Mouse (Mus musculus): ENCODE data around the gene Ankib1.
A peak's percentile ranks its signal among the peaks of the same experiment; 100 is the strongest.
"Not testable (repeated sequence)": the region's sequence is repeated elsewhere in the genome, so short reads cannot be mapped to it uniquely, and the experiment has no call there.

The Ankib1 gene

DNA sequence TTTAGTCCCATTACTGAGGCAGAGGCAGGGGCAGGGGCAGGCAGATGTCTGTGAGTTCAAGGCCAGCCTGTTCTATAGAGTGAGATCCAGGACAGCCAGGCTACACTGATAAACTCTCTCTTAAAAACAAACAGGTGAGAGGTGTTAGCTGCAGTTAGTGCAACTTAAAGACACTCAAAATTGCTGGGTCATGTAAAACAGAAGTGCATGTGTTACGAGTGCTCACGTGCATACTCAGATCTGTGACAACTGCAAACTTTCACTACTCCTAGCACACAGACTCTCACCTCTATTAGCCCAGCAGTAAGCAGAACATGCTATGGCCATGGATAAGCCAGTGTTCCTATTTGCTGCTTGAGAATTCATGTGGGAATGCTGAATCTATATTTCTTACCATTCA is 79.3 kb downstream of the Ankib1 start:
- DNase-seq = no peak

DNA sequence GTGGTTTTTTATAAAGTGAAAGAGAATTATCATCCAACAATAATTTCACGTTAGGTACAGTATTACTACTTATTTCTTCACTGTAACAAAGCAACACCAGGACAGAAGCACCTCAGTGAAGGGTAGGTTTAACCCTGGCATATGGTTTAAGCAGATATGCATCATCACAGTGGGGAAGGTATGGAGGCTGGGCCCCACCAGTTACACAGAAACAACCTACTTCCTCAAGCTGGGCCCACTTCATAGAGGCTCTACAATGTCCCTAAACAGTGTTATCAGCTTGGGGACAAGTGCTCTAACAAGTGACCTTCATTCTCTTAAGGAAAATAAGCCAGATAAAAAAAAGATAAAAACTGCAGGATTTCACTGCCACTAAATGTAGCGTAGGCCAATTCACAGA is 79.9 kb downstream of the Ankib1 start:
- DNase-seq = no peak

DNA sequence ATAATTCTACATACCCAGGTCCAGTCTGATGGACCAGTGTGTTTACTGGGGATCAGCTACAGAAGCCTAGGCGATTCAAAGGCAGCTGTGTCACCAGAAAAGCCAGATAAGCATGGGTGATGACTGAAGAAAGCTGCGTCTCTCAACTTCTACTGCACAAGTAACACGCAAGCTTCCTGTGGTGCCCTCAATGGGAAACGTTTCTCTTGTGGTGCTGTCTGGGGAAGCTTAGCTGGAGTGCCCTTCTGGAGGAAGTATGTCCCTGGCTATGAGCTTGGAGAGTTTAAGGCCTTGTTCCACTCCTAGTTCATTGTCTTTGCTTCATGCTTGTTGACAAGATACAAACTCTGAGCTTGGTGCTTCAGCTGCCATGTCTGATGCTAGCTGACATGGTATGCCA is 83.4 kb downstream of the Ankib1 start:
- DNase-seq = no peak

DNA sequence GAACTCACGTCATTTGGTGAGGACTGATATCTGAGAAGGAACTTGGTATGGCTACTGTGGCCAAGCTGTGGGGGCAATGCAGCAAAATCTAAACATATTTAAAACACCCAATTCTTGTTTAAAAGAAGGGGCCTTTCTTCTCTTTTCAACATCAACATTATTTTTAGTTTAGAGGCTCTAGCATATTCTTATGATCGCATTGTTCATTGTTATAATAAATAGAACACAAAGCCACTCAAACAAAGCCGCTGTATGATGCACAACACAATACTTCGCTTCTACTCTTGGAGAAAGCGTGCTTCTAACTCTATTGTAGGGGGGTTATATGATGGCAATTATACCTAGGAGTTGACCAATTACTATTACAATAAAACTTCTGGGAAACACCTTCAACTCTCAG is 86.9 kb downstream of the Ankib1 start:
- DNase-seq = no peak

DNA sequence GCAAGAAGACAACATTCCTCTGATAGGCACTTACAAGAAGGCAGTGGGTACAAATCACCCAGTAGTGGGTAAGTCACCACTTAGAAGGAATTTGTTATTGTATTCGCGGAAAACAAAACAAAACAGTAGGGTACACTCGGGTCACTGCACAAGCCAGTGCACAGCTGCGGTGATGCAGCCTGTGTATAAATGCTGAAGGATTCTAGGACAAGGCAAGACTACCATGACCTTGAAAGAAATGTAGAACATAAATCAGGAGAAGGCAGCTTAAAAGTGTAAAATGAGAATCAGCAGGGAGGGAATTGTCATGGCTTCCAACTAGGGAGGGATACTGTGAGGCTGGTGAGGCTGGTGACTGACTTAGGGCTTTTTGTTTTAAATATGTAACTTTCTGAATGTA is 100.5 kb downstream of the Ankib1 start:
- no peak for DNase-seq

DNA sequence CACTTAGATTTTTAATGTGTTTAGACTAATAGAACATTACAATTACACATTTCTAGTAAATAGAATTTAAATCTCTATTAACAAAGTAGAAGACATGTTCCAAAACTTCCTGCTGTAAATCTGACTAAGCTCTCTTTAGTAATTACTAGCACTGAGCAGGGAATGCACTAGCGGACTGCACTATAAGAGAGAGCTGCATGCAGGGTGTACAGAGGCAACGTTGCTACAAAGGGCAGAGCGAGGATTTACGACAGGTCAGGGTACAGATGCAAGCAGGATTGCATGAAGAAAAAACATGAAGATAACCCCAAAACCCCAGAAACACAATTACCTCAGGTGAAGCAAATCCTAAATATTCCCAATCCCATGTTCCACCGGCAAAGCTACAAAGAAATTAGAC is 102.7 kb downstream of the Ankib1 start:
- no peak for DNase-seq

DNA sequence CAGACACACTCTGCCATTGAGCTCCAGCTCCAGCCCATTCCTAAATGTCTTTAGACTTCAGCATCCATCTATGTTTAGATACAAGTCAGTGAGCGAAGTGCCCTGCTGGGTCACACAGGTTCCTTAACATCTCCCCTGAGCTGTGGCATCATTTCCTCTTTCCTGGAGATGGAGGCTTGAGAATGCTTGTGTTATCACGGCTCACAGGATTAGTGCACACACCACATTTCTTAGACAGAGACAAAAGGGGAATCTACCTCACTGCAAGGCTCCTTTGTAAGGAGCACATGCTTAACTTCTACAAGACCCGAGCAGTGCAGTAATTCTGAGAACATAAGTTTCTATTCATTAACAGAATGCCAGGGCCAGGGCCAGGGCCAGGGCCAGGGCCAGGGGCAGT is 106.7 kb downstream of the Ankib1 start:
- no peak for DNase-seq

DNA sequence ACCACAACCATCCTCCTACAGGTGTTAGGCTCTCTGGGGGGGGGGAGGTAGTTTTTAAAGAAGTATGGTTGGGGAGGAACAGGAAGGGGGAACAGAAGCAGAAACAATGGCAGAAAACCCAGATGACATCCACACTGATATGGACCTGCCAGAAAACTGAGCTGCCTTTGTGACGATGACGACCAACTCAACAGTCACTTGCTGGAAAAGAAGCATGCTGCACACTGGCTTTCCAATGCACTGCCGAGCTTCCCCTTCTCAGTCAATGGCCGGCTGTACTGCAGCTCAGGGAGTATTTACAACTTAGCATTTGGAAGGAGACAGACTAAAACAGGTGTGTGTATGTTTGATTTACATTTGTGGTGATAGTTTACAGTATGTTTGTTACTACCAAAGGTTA is 107.5 kb downstream of the Ankib1 start:
- DNase-seq = no peak

DNA sequence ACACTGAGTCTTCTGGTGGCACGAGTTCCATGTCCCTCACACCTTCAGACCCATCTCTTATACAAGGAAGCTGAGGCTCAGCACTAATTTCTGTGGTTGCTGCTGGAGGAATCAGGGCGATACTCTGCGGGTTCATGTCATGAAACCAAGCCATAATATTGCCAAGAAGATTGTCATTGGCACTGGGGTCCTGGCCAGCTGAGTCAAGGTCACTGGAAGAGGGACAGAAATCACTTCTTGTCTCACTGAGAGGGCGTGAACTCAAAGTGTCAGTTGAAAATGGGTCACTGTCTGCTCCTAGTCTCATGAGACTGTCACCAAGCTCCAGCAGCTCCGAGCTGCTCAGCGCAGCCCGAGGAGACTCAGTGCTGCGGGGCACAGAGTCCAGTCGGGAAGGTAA is 109.8 kb downstream of the Ankib1 start:
- no peak for DNase-seq

DNA sequence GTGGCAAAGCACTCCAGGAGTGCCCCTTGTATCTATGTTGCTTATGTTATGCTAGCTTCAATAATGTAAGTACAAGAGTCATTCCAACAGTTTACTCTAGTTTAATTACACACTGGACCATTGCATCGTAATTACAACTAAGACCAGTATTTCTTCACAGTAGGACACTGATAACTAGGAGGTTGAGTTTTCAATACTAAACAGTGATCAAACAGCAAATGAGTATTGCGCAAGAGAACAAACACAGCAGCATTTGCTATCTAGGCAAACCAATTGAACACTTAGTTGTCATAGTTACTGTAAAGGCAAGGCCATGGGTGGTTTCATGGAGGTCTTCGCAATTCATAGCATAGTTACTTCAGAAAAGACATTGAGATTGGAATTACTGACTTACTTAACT is 111.4 kb downstream of the Ankib1 start:
- DNase-seq = no peak

DNA sequence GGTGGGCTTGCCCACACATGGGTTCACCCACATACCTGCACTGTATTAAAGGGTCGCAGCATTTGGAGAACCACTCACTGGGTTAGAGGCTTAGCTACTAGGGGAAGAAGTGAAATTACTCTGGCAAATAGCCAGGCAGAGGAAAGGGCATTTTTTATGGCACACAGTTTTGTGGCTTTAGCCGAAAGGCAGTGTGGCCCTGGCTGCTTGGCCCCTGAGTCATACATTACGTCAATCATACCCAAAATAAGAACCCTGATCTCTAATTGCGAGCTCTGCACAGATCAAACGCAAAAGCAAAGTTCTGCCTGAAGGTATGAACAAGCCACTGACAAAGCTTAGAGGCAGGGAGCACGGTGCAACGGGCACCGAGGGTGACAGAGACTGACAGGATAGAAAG is 114.4 kb downstream of the Ankib1 start:
- DNase-seq = no peak

DNA sequence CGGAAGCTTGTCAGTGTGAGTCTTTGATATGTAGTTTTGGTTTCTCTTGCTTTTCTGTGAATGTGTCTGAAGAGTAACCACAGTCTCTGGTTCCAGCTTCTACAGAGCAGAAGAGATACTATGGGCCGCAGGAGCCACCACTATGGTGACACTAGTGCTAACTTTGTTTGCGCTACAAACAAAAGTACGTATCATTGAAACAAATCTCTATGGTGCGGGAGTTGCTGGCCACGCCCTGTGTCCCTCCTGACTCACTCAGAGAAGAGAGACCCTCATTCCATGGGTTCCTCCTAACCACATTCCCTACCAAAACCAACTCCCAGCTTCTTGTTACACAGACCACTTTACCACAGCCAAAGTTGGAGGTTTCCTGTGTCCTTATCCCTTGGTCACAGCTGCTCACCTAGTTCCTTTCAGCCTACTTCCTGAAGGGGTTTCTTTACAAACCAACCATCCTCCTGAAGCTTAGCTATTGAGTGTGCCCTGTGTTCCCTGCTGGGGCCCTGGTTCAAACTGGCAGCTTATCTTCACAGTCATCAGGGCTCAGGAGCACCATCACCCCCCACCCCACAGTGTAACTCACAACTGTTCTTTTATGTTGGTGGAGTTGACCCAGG is 132.7 kb downstream of the Ankib1 start:
- DNase-seq = no peak

DNA sequence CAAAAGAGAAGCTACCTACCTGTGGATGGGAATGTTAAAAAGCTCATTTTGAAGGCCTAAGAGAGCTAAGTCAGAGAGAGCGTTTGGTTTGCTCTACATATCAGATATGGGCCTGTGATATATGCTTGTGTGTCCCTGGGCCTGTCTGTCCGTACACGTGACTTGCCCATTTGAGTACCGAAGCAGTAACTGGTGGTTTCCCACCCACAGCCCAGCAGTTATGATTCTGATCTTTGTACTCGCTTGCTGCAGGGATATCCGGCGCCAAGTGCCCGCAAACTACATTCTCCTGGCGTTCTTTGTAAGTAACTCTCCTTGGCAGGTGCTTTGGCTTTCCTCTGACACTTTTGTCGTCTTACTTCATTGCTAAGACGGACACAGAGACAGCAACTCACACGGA is 136.1 kb downstream of the Ankib1 start:
- DNase-seq = no peak

DNA sequence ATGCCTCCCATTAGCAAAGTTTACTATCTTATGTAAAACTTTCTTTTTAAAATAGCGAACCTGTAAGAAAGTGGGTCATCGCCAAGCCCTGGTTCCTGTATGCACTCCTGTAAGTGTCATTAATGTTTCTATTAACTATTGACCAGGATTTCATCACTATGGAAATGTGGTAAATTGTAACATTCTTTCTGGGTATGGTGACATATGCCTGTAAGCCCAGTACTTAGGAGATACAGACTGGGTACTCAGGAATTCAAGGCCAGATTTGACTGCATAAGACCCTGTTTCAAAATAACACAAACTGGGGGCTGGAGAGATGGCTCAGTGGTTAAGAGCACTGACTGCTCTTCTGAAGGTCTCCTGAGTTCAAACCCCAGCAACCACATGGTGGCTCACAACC is 137.5 kb downstream of the Ankib1 start:
- DNase-seq = no peak

DNA sequence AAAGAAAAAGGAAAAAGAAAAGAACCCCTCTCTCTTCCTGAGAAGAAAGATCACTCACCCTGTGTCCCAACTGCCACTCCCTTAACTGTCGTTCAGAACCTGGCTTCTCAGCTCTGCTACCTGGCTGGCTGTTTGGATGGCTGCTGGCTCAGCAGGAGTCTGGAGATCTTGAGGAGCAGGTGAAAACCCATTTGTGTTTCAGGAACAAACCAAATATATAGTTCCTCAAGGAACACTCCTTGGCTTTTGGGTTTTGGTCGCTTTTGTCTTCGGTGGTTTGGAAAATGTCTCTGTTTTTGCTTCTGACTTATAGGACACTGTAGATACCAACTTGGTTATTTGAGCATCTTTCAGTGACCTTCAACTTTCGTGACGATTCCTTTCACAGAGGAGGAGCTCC is 145.6 kb downstream of the Ankib1 start, which contains the start of gene Gatad1:
Gene Gatad1, minus strand, starts transcription at position 101 of the 400 bp plus-strand sequence.
- no peak for DNase-seq

DNA sequence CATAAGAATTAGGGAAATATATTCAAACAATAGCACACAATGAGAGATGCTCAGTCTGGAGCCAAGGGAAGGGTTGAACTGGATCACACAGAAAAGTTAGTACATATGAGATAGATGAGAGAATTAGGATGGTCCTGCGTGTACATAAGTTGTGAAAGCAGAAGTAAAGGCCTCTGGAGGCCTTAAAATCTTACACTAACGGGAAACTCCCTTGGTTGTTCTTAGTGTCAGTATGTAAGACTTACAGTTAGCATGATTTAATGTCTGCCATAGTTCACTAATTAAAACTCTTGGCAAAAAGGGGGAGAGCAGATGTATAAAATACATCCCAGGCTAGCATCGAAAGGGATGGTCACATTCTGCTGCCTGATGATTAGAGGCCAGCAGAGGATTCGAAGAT is 148.9 kb downstream of the Ankib1 start:
- no peak for DNase-seq

DNA sequence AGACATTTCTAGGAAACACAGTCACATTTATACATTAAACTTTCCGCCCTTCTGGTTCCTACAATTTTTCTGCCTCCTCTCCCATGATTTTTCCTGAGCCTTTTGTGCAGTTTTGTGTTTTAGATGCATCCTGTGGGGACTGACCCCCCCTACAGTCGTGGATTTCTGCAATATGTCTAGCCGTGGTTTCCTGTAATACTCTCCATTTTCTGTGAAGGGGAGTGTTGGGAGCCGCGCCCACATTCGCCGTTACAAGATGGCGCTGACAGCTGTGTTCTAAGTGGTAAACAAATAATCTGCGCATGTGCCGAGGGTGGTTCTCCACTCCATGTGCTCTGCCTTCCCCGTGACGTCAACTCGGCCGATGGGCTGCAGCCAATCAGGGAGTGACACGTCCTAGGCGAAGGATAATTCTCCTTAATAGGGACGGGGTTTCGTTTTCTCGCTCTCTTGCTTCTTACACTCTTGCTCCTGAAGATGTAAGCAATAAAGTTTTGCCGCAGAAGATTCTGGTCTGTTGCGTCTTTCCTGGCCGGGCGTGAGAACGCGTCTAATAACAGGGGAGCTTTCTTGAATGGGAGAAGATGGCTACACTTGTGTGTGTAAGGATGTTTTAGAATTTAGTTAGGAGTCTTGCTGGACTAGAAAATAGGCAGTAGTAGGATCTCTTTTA is 149.7 kb downstream of the Ankib1 start:
- not testable (repeated sequence) for DNase-seq

DNA sequence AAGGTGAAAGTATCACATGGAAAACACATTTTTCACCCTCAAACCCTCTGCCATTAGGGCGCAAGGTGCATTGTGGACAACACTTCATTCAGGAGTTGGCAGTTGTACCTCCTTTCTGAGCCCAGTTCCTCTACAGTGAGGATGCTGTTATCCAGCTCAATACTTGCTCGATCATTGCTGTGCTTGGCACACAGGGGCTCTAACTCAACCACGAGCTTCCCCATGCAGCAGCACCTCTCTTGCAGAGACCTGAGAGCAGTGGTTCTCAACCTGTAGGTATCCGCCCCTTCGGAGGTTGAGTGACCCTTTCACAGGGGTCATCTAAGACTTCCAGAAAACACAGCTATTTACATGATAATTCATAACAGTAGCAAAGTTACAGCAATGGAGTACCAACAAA is 151.1 kb downstream of the Ankib1 start:
- no peak for DNase-seq

DNA sequence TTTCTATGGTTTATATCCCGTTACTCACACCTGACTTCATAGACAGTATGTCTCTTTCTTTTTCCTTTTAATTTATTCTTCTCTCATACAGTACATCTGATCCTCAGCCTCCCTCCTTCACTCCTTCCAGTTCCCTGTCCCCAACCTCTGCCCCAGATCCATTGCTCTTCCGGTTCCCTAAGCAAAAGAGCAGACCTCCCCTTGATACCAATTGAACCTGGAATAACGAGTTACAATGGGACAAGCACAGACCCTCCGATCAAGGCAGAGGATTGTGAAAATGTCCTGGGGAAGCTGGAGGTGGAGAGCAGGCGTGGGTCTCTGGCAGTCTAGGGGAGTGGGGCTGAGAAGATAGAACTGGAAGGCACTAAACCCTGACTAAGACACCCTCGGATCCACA is 151.8 kb downstream of the Ankib1 start, which contains the start of gene Tmbim7:
Gene Tmbim7, plus strand, starts transcription at position 301 of the 400 bp plus-strand sequence.
- DNase-seq = no peak

DNA sequence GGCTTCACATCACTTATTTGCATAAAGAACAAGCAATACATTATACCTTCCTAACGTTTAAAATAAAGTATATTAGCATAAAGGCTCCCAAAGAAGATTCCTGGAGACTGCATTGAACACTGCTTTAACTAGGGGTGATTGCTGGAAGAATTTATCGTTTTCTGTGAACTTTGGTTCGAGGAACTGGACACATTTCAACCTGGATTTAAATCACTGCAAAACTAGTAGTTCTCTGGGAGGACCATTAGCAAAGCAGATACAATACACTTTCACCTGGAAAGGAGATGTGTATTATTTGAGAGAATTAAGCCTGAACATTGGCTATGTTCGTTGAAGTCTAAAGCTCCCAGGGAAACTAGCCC is 153.9 kb downstream of the Ankib1 start:
- no peak for DNase-seq

DNA sequence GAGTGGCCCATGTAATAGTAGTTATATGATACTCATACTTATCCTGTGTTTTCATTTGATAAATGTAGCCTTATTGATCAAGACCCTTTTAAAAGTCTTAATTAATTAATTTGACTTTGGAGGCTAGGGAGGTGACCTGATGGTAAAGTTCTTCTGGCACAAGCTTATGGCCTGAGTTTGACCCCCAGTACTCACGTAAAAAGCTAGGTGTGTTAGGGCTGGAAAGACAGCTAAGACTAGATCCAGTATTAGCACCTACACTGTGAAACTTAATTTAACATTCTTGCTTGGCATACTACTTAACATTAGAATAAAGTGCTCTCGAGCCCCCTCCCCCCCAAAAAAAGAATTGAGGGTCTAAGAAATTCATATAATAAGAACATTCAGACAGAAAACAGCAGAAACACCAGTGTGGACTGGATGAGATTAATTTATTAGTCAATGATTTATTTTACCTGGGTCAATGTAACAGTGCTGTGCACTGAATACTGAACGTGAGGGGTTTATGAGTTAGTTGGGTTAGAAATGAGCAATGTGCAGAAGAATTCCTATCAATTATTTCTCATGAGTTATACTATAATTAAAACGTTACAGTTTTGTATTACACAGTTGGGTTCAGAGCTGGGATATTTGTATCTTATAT is 154.4 kb downstream of the Ankib1 start:
- DNase-seq = no peak

DNA sequence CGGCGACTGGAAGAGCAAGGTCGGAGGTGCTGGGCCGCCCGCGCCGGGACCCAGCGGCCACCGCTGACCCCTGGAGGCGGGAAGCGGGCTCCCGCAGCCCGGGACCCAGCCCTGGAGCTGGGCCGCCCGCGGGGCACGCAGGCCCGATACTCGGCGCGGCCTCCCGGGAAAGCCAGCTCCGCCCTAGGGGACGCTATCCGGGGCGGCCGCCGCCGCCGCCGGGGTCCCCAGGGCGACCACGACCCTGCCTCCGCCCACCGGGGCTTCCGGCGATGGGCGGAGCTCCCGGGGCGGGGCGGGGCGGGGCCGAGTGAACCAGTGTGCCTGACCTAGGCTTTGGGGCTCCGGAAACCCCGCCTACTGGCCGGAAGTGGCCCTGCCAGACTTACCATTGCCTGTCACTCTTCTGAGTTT is 155.0 kb downstream of the Ankib1 start:
- peak; percentile 95 for DNase-seq

DNA sequence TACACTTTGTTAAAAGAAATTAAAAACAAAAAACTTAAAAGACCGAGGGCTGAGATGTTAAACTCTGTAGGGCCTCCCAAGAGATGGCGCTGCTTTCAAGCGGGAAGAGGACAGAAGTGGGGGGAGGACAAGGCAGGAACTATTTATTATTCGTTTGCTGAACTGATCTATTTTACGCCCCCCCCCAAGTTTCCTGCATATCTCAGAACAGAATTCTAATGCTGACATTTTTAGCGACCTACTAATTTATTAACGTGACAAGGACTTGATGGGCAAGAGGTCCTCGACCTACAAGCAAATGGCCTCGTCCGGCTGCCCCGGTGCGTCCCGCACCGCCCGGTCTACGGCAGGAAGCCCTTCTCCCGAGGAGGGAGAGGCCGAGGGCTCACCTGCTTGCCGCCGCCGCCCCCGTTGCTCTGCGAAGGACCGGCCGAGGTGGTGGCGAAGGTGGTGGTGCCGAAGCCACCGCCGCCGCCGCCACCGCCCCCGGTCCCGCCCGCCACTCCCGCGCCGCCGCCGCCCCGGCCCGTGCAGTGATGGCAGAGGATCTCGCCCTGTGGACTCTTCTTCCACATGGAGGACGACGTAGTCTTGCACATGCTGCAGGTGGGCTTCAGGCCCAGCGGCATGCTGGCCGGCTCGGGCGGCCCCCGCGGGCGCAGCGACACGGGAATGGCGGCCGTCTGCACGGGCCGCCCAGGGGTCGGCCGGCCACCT is 155.6 kb downstream of the Ankib1 start:
- peak; percentile 63 for DNase-seq

DNA sequence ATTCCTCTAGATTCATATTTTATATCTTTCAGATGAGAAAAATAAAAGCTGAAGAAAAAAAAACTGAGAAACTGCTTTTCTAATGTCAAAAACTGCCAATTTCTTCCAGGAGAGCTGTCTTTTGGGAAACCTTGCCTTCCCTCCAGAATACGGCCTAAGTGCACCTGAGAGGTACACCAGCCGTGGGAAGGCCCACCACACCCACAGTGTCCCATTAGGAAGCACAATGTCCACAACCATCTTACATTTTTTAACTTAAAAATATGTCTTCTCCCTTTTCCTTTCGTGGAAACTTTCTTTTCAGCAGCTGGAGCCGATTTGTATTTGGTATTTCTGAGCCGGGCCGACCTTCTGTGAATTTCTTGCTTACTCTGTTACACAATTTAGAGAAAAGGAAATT is 156.2 kb downstream of the Ankib1 start:
- no peak for DNase-seq

Data from kidney, postnatal 14 days (tissue).